23 mouse cellular contexts compared by ENCODE assay signal in the genomic region with DNA sequence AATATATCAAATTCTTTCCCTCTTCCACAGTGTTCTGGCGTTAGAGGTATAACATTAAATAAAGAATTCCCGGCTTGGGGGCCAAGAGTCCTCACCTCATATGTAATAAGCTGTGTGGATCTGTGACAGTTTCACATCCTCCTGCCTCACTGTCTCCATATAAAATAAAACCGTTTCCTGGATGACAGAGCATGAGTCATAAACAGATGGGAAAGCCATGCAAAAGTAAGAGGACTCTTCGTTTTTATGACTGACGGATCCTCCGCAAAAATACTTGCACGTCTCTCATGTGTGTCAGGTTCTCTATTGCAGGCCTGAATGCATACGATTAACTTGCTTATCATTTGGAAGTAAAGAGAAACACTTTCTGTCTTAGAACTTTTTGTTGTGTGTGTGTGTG.
DNase-seq lines count a peak whose midpoint lies in the region; ATAC-seq and TF ChIP-seq lines count a peak whose summit lies in the region.
"Had no signal": no experiment of that assay in that cellular context is flagged by ENCODE, and none has a peak within 500 bp of the region (broad histone marks: within the 10 kb centered on the region; RNA-seq: fewer than 3 reads in every experiment).

No protein-coding gene starts in this region.

- H3K79me2 ChIP-seq in myocyte (ENCODE audit: control insufficient read depth, insufficient read depth) = no peaks in the 10 kb centered on the region

- DNase-seq in frontal cortex, postnatal 10 days (ENCODE audit: low spot score in 2 of 2) = no peak
- DNase-seq in right cerebral cortex, adult 18-20 months = peak; percentile 44
- DNase-seq in right cerebral cortex, postnatal 14 days = no peak
- no peak for DNase-seq in gastrocnemius, postnatal 25 days
- DNase-seq: adrenal gland, postnatal 10 days; cerebellum, adult 18-20 months; cerebellum, adult 9-11 months; embryo, embryonic 11 days; gastrocnemius, postnatal 10 days; heart, postnatal 4 days had no signal

- H3ac ChIP-seq in myocyte (ENCODE audit: control insufficient read depth, insufficient read length) = no peak overlapping the region

- peak overlapping the region; percentile 56 for H3K4me2 ChIP-seq in myocyte (ENCODE audit: low read depth)
- H3K4me2 ChIP-seq: embryonic facial prominence, embryonic 15.5 days; forebrain, embryonic 15.5 days; heart, embryonic 13.5 days; hindbrain, embryonic 12.5 days had no signal

- ATAC-seq in frontal cortex, adult (ENCODE audit: low TSS enrichment) = peak; percentile 92
- 0 out of 2 replicates have a peak, but pooled peaks have one; percentile 36 for ATAC-seq in common myeloid progenitor, adult 5-6 weeks (replicated peaks; ENCODE audit: low read depth, poor library complexity, severe bottlenecking)
- ATAC-seq in erythroblast, adult 5-6 weeks (replicated peaks; ENCODE audit: low FRiP score, poor library complexity, severe bottlenecking) = no peak
- ATAC-seq: CD4-positive, CD25-positive, alpha-beta regulatory T cell, adult 4 months; forebrain, embryonic 15.5 days; hindbrain, embryonic 16.5 days; inflammation-experienced regulatory T-cells, adult 6 months; intestine, postnatal 0 days had no signal

- H3K4me3 ChIP-seq in myocyte = no peak overlapping the region
- H3K4me3 ChIP-seq: embryonic facial prominence, embryonic 15.5 days; forebrain, embryonic 15.5 days; heart, embryonic 13.5 days; hindbrain, embryonic 12.5 days had no signal

- TF ChIP-seq POLR2A in myocyte (IDR thresholded peaks at IDR 0.05; ENCODE audit: insufficient read length, low read depth) = no peak

- H3K36me3 ChIP-seq in myocyte (ENCODE audit: control insufficient read depth, insufficient read depth) = no peaks in the 10 kb centered on the region
- H3K36me3 ChIP-seq: embryonic facial prominence, embryonic 15.5 days; forebrain, embryonic 15.5 days; G1E; heart, embryonic 13.5 days; hindbrain, embryonic 12.5 days had no signal

- H3K27me3 ChIP-seq in myocyte (ENCODE audit: control insufficient read depth, insufficient read depth, insufficient read length) = no peaks in the 10 kb centered on the region
- H3K27me3 ChIP-seq: embryonic facial prominence, embryonic 15.5 days; heart, embryonic 13.5 days had no signal

TF ChIP-seq in myocyte, 11 proteins besides CTCF, POLR2A, EP300 and RAD21:
- TF ChIP-seq SRF (IDR thresholded peaks at IDR 0.05; ENCODE audit: control insufficient read depth, insufficient read length, low read depth) = no peak
- TF ChIP-seq POLR2AphosphoS2 (IDR thresholded peaks at IDR 0.05; ENCODE audit: insufficient read length, low read depth) = no peak
- TF ChIP-seq MYOG (IDR thresholded peaks at IDR 0.05; ENCODE audit: control insufficient read depth in 1 of 3, insufficient read depth in 1 of 3, insufficient read length in 2 of 3, low read depth in 2 of 3) = no peak
- TF ChIP-seq REST (IDR thresholded peaks at IDR 0.05; ENCODE audit: insufficient read depth, insufficient read length) = no peak
- no peak for TF ChIP-seq USF1 (IDR thresholded peaks at IDR 0.05; ENCODE audit: low read depth)
- TF ChIP-seq CEBPB (IDR thresholded peaks at IDR 0.05; ENCODE audit: insufficient read depth, poor library complexity, severe bottlenecking) = no peak
